Mouse (Mus musculus) intestine, postnatal 0 days (tissue): ENCODE results near the gene Tmem229b. TPM values are rescaled to one million over a fixed set of nuclear protein-coding genes. Genes with fewer than 3 reads are reported as not detected.
A peak's percentile ranks its signal among the peaks of the same experiment; 100 is the strongest.

Experiments used
- ATAC-seq: fragments of 200-750 bp; cut with Nextera tagmentation; 2 replicates; pipeline ENCODE4 v1.8.0; 2017; ENCODE audit warnings: mild to moderate bottlenecking, moderate TSS enrichment, moderate library complexity
- H3K27ac ChIP-seq: fragments of 300-500 bp; sonication (generic); 2 replicates; pipeline ENCODE4 v1.5.1; 2014; ENCODE audit warnings: mild to moderate bottlenecking, low read depth, low read length, moderate library complexity
- H3K27me3 ChIP-seq: fragments of 300-500 bp; sonication (generic); replicated peaks from 2 replicates; pipeline ENCODE4 v1.6.1; 2014; ENCODE audit warnings: low read length, mixed read lengths; ENCODE audit not compliant: control insufficient read depth, insufficient read depth
- H3K36me3 ChIP-seq: fragments of 300-500 bp; sonication (generic); 2 replicates; pipeline ENCODE4 v1.6.1; 2014; ENCODE audit warnings: mild to moderate bottlenecking, moderate library complexity; ENCODE audit not compliant: control insufficient read depth, insufficient read depth
- H3K4me1 ChIP-seq: fragments of 300-500 bp; sonication (generic); replicated peaks from 2 replicates; pipeline ENCODE4 v1.6.1; 2014; ENCODE audit warnings: antibody characterized with exemption, low read length, mixed read lengths; ENCODE audit not compliant: control insufficient read depth, insufficient read depth
- H3K4me2 ChIP-seq: fragments of 300-500 bp; sonication (generic); replicated peaks from 2 replicates; pipeline ENCODE4 v1.6.1; 2014; ENCODE audit warnings: low read depth, mild to moderate bottlenecking, moderate library complexity
- H3K4me3 ChIP-seq: fragments of 300-500 bp; sonication (generic); 2 replicates; pipeline ENCODE4 v1.5.1; 2014; ENCODE audit warnings: low read depth, low read length
- H3K9ac ChIP-seq: fragments of 300-500 bp; sonication (generic); 2 replicates; pipeline ENCODE4 v1.6.1; 2014; ENCODE audit warnings: mild to moderate bottlenecking, low read depth, low read length
- H3K9me3 ChIP-seq: fragments of 300-500 bp; sonication (generic); 2 replicates; pipeline ENCODE4 v1.6.1; 2016; ENCODE audit warnings: mixed run types; ENCODE audit not compliant: control insufficient read depth
- CTCF ChIP-seq: sonication (generic); IDR thresholded peaks from 2 replicates; pipeline ENCODE4 v1.5.1; 2016; ENCODE audit warnings: low read depth, mild to moderate bottlenecking, control low read depth, antibody characterized with exemption, moderate library complexity
- WGBS: fragments of 180-500 bp; shearing (Covaris S2); extraction: QIAGEN DNeasy Blood & Tissue Kit; methylation state at CpG from one replicate; pipeline ENCODE4 v1.1.7; 2014; 5-methylcytosine and 5-hydroxymethylcytosine counted together
- polyA plus RNA-seq: library from polyadenylated mRNA; unstranded; fragments of >200 nt; fragmentation: Nextera tagmentation; extraction: Ambion mirVana; gene quantifications from 2 replicates; pipeline ENCODE4 v1.2.1, GENCODE M21; 2015

Gene Tmem229b
- polyA plus RNA-seq = 8.6 and 11.9 TPM in 2 replicates

DNA sequence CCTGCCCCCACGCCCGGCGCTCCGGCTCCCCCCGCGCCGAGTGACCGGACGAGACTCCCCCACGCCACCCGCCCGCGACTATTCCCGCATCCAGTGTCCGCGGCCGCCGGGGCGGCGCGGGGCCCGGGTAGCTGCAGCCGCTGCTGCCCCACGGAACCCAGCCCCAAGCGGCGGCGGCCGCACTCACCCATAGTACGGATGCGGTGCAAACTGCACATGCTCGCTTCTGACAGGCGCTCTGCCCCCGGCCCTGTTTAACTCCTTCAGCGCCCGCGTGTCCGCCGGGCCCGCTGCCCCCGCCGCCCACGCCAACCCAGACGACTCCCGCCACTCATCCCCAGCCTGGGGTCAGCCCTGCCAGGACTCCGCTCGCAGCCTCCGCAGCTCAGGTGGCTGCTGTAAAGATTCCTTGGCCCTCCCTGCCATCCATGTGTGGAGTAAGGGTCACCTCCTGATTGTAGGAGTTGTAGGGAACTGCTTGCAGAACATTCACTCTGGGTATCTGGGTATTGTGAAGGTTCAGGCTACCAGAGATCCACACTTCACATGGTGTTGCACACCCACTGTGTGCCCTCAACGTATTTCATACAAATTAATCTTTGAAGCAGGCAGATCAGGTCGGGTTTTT, at the start of gene Tmem229b:
Gene Tmem229b (minus strand): TSS at position 502 of the 628 bp plus-strand sequence.
- WGBS = 3% methylated on average over 49 of the region's 49 CpGs

DNA sequence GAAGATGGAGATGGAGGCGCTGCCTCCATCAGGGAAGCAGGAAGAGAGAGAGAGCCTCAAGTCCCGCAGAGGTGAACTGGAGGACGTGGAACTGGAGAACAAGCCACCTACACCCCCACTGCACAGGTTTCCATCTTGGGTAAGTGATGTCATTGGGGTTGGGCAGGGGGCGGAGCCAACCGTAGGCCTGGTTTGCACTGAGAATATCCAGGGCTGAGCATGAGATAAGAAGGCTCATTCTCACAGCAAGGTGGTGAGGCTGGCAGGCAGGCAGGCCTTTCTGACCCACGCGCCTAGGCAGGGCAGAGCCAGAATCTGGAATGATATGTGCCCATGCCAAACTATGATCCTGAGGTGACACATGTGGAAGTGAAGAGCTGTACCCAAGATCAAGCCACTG, 47.8 kb upstream of the Tmem229b start:
- Histone ChIP-seq H3K4me1 (no peaks in the 10 kb centered on the region), H3K9me3 (no peaks in the 10 kb centered on the region), H3K27ac (no peak overlapping the region), H3K27me3 (no peaks in the 10 kb centered on the region), H3K4me3 (no peak overlapping the region), H3K9ac (no peak overlapping the region), H3K36me3 (peaks cover 36% of the 10 kb centered on the region), H3K4me2 (no peak overlapping the region)
- 63% methylated on average over 7 of the region's 7 CpGs for WGBS
- peak; percentile 62; the same call in 1 of the 2 replicates for ATAC-seq
- TF ChIP-seq CTCF = no peak

More for the DNA sequence above, at the start of gene Tmem229b:
- Histone ChIP-seq H3K4me1 (no peaks in the 10 kb centered on the region), H3K4me3 (peak within 1 kb of the TSS; percentile 95), H3K27ac (peak within 1 kb of the TSS; percentile 6; the same call in 1 of the 2 replicates), H3K9me3 (no peaks in the 10 kb centered on the region), H3K9ac (peak within 1 kb of the TSS; percentile 84), H3K27me3 (0 out of 2 replicates have a peak, but pooled peaks cover 4% of the 10 kb centered on the region), H3K4me2 (peak within 1 kb of the TSS; percentile 91), H3K36me3 (no peaks in the 10 kb centered on the region)
- TF ChIP-seq CTCF = 0 out of 2 replicates have a peak, but pooled peaks have one; percentile 8
- ATAC-seq = peak; percentile 39; the same call in 1 of the 2 replicates

DNA sequence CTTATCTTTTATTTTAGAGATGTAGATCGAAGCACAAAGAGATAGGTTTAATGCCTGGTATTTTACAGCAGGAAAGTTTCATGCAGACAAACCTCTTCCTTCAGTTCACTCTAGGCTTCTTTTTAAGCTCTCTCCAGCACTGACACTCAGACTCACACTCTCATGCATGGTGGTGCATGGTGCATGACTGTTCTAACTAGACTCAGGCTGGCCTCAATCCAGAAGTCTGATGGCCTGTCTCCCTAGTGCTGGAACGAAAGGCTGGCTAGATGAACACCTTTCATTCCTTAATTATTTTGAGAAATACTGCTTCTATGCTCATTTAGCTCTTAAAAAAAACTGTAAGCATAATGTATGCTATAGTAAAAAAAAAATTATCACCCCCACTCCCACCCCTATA, 44.6 kb upstream of the Tmem229b start:
- Histone ChIP-seq H3K27me3 (no peaks in the 10 kb centered on the region), H3K4me2 (no peak overlapping the region), H3K27ac (no peak overlapping the region), H3K9ac (no peak overlapping the region), H3K36me3 (peaks cover 38% of the 10 kb centered on the region), H3K9me3 (no peaks in the 10 kb centered on the region), H3K4me3 (no peak overlapping the region), H3K4me1 (no peaks in the 10 kb centered on the region)
- no peak for TF ChIP-seq CTCF
- ATAC-seq = no peak
- 85% methylated on average over 2 of the region's 2 CpGs for WGBS

DNA sequence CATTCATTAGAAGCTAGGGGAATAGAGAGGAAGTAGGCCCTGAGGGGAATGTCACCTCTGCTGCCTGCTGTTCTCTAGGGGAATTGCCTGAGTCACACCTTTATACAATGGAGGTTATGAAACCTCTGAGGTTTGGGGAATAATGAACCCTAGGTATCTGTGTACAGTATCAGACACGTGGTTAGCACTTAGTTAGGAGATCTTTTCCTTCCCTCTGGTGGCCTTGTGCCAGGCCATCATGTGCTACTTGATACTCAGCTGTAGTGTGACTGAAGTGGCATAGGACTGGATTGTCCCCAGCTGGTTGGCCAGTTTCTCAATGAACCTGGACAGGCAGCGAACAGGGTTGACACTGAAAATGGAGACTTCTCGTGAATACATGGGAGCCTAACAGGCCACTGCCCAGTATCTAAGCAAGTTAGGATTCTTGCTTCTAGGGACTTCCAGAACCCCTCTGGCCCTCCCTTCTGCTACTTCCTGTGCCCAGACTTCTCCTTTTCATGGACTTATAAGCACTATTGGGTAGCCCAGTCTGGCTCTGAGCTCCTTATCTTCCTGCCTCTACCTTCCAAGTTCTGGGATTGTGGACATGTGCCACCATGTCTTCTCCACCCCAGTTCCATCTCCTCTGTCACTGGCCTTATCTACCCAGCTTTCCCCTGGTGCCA, 43.3 kb upstream of the Tmem229b start:
- no peaks in the 10 kb centered on the region for H3K27me3 ChIP-seq
- H3K36me3 ChIP-seq = peaks cover 33% of the 10 kb centered on the region
- H3K9ac ChIP-seq = no peak overlapping the region
- 48% methylated on average over 3 of the region's 3 CpGs for WGBS
- H3K4me1 ChIP-seq = no peaks in the 10 kb centered on the region
- peak overlapping the region; percentile 50 for H3K27ac ChIP-seq
- no peak overlapping the region for H3K4me3 ChIP-seq
- H3K4me2 ChIP-seq = no peak overlapping the region
- ATAC-seq = peak; percentile 79
- no peaks in the 10 kb centered on the region for H3K9me3 ChIP-seq
- TF ChIP-seq CTCF = no peak

DNA sequence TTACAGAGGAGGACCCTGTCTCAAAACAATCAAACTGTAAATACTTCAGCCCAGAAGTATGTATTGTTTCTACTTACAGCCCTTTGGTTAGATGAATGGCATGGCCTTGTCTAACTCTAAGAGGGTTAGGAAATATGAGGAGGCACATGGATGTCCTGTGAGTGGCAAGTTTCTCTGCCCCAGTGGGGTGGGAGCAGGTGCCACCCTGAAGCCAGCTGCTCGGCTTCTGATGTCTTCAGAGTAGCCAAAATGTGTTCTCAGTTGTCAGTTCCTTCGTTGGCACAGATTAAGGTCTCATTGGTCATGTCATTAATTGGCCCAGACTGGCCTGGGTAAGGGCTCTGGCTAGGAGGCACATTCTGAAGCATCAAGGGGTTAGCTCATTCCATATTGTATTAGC, 42.4 kb upstream of the Tmem229b start:
- WGBS = 81% methylated on average over 2 of the region's 2 CpGs
- Histone ChIP-seq H3K4me2 (no peak overlapping the region), H3K4me3 (no peak overlapping the region), H3K4me1 (no peaks in the 10 kb centered on the region), H3K36me3 (peaks cover 28% of the 10 kb centered on the region), H3K9ac (no peak overlapping the region), H3K27me3 (no peaks in the 10 kb centered on the region), H3K27ac (no peak overlapping the region), H3K9me3 (no peaks in the 10 kb centered on the region)
- no peak for ATAC-seq
- TF ChIP-seq CTCF = no peak

DNA sequence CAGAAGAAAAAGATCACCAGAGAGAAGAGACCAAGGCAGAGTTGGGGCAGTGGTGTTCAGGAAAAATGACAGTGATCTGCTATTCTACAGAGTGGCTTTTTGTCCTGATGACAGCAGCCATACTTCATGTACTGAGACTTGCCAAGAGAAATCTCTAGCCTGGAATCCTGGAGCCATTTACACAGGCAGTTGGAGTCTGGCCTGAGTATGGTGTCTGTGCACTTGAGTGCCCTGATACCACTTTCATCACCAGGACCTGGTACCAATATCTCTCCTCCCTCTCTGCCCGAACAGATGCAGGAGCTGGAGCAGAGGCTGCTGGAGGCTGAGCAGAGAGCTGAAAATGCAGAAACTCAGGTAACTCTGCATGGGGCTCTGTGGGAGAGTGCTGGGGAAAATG, 41.5 kb upstream of the Tmem229b start:
- Histone ChIP-seq H3K4me1 (no peaks in the 10 kb centered on the region), H3K4me2 (no peak overlapping the region), H3K27me3 (no peaks in the 10 kb centered on the region), H3K4me3 (no peak overlapping the region), H3K27ac (no peak overlapping the region), H3K36me3 (peaks cover 23% of the 10 kb centered on the region), H3K9me3 (no peaks in the 10 kb centered on the region), H3K9ac (no peak overlapping the region)
- no peak for TF ChIP-seq CTCF
- WGBS = 92% methylated on average over 1 of the region's 1 CpGs
- ATAC-seq = no peak
